Mouse (Mus musculus) forebrain, embryonic 12.5 days (tissue): ENCODE measurements around the gene Zbtb41. TPM values are rescaled to one million over a fixed set of nuclear protein-coding genes. Genes with fewer than 3 reads are reported as not detected.

ENCODE experiments used
- ATAC-seq: fragments of 200-750 bp; cut with Nextera tagmentation; 2 replicates; pipeline ENCODE4 v1.8.0; 2017; ENCODE audit warnings: moderate TSS enrichment; ENCODE audit not compliant: low FRiP score
- H3K27ac ChIP-seq: fragments of 300-500 bp; sonication (generic); 2 replicates; pipeline ENCODE4 v1.5.1; 2016; ENCODE audit warnings: mild to moderate bottlenecking
- H3K27me3 ChIP-seq: fragments of 300-500 bp; sonication (generic); 2 replicates; pipeline ENCODE4 v1.6.1; 2016; ENCODE audit warnings: mild to moderate bottlenecking
- H3K36me3 ChIP-seq: fragments of 300-500 bp; sonication (generic); replicated peaks from 2 replicates; pipeline ENCODE4 v1.6.1; 2016; ENCODE audit warnings: mild to moderate bottlenecking
- H3K4me1 ChIP-seq: fragments of 300-500 bp; sonication (generic); 2 replicates; pipeline ENCODE4 v1.6.1; 2016
- H3K4me2 ChIP-seq: fragments of 300-500 bp; sonication (generic); 2 replicates; pipeline ENCODE4 v1.6.1; 2016; ENCODE audit warnings: mild to moderate bottlenecking, moderate library complexity
- H3K4me3 ChIP-seq: fragments of 300-500 bp; sonication (generic); replicated peaks from 2 replicates; pipeline ENCODE4 v1.5.1; 2016; ENCODE audit warnings: mild to moderate bottlenecking
- H3K9ac ChIP-seq: fragments of 300-500 bp; sonication (generic); 2 replicates; pipeline ENCODE4 v1.6.1; 2016; ENCODE audit warnings: mild to moderate bottlenecking
- H3K9me3 ChIP-seq: fragments of 300-500 bp; sonication (generic); 2 replicates; pipeline ENCODE4 v1.6.1; 2016
- WGBS: fragments of 180-500 bp; shearing (Covaris S2); methylation state at CpG from one replicate; pipeline ENCODE4 v1.1.7; 2016; 5-methylcytosine and 5-hydroxymethylcytosine counted together
- polyA plus RNA-seq: library from polyadenylated mRNA; unstranded; fragments of >200 nt; fragmentation: Nextera tagmentation; extraction: Ambion mirVana; gene quantifications from 2 replicates; pipeline ENCODE4 v1.2.1, GENCODE M21; 2016

The Zbtb41 gene
- polyA plus RNA-seq, 1 experiment from 2014 or later = 26.2 TPM

DNA sequence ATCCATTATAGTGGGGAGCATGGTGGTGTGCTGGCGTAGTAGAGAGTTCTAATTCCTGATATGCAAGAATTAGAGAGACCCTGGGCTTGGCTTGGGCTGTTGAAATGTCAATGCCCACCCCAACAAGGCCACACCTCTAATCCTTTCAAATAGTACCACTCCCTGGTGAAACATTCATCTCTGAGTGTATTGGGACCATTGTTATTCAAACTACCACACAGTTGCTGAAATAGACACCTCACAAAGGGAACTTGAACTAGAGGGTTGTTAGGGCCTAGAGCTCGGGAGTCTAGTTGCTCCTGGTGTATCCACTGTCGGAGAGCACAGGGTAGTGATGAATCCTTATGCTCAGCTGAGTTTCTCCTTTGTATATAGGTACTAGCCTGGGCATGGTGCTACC is 72.5 kb downstream of the Zbtb41 start:
- 69% methylated on average over 3 of the region's 3 CpGs for WGBS
- Histone ChIP-seq H3K4me2 (no peak overlapping the region), H3K4me1 (no peaks in the 10 kb centered on the region), H3K9ac (no peak overlapping the region), H3K27ac (no peak overlapping the region), H3K36me3 (peaks cover 42% of the 10 kb centered on the region), H3K4me3 (no peak overlapping the region), H3K27me3 (no peaks in the 10 kb centered on the region), H3K9me3 (no peaks in the 10 kb centered on the region)
- no peak for ATAC-seq

DNA sequence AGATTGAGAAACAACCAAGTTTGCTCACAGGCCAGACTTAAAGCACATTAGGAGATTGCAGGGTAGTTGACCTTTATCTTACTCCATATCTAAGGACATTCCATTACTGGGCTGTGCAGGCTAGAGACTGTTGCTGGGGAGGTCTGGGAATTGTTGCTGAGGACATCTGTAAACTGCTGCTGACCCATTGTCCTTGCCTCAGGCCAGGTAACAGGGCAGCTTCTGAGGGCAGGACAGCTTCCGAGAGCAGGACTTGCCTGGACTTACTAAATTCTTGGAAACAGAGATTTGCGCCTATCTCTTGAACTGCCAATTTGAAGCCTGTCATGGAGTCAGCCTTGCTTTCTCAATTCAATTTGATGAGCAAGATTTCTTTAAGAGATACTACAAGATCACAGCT is 73.3 kb downstream of the Zbtb41 start:
- Histone ChIP-seq H3K27me3 (no peaks in the 10 kb centered on the region), H3K4me3 (no peak overlapping the region), H3K36me3 (peaks cover 35% of the 10 kb centered on the region), H3K27ac (no peak overlapping the region), H3K4me1 (no peaks in the 10 kb centered on the region), H3K9me3 (no peaks in the 10 kb centered on the region), H3K4me2 (no peak overlapping the region), H3K9ac (no peak overlapping the region)
- ATAC-seq = no peak
- WGBS = 93% methylated on average over 2 of the region's 2 CpGs

DNA sequence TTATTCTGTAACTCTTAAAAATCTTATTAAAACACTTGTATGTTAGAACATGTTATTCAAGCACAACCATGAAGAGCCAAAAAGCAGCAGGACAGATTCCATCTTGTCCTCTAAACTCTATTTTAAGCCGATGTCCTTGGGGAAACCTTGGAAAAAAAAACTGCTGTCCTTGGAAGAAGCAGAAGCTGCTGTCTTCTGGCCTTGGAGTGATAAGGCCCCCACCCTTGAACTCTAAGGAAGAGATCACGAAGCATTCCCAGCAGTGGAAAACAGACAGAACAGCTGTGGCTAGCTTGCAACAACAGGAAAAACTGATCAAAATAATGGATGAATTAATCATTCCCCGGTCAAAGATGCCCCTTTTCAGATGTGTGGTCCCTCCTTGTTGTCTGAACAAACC is 74.1 kb downstream of the Zbtb41 start:
- H3K4me1 ChIP-seq = no peaks in the 10 kb centered on the region
- H3K4me3 ChIP-seq = no peak overlapping the region
- H3K27me3 ChIP-seq = no peaks in the 10 kb centered on the region
- peaks cover 29% of the 10 kb centered on the region for H3K36me3 ChIP-seq
- H3K27ac ChIP-seq = no peak overlapping the region
- H3K4me2 ChIP-seq = no peak overlapping the region
- no peaks in the 10 kb centered on the region for H3K9me3 ChIP-seq
- WGBS = 93% methylated on average over 3 of the region's 3 CpGs
- H3K9ac ChIP-seq = no peak overlapping the region
- no peak for ATAC-seq

DNA sequence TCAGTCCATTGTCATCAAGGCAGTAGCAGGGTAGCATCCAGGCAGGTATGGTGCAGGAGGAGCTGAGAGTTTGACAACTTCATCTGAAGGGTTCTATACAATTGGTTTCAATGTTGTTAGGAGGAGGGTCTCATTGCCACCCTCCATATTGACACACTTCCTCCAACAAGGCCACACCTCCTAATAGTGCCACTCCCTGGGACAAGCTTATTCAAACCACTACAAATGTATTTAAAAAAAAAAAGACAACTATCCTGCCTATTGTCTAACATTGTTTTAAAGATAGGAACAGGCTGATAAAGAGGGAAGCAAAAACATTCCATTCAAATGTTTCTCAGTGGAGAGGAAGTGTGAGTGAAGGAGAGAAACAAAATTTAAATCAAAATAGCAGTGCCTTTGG is 77.7 kb downstream of the Zbtb41 start:
- Histone ChIP-seq H3K4me1 (no peaks in the 10 kb centered on the region), H3K27me3 (no peaks in the 10 kb centered on the region)

DNA sequence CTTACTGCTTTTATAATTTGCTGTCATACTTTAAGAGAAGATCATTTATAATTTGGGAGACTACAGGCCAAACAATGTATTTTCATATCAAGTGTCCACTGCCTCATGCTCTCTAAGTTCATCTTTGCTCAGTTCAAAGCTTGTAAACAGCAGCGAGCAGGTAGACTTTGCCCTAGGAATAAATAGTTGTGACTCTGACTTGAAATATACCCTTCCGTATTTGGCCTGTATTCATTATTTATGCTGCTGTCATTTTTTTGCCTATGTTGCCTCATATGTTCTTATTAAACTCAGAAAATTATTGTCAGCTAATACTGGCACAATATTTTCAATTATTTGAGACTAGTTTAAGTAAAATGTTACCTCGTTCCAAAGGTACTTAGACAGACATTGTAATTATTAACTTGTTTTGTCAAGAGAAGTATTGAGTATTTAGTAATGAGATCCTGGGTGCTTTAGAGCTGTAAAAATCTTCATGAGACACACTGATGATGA is 79.2 kb downstream of the Zbtb41 start, which contains the start of gene F13b:
Gene F13b, plus strand, starts transcription at position 445 of the 495 bp plus-strand sequence.
- no peak within 1 kb of the TSS for H3K4me2 ChIP-seq
- H3K4me1 ChIP-seq = no peaks in the 10 kb centered on the region
- no peaks in the 10 kb centered on the region for H3K9me3 ChIP-seq
- no peak for ATAC-seq
- WGBS = 92% methylated on average over 3 of the region's 3 CpGs
- H3K4me3 ChIP-seq = no peak within 1 kb of the TSS
- no peaks in the 10 kb centered on the region for H3K36me3 ChIP-seq
- H3K9ac ChIP-seq = no peak within 1 kb of the TSS
- H3K27me3 ChIP-seq = no peaks in the 10 kb centered on the region
- no peak within 1 kb of the TSS for H3K27ac ChIP-seq

More for the DNA sequence above, 77.7 kb downstream of the Zbtb41 start:
- H3K9me3 ChIP-seq = no peaks in the 10 kb centered on the region
- no peak overlapping the region for H3K9ac ChIP-seq
- H3K27ac ChIP-seq = no peak overlapping the region
- no peak for ATAC-seq
- no peak overlapping the region for H3K4me2 ChIP-seq
- H3K4me3 ChIP-seq = no peak overlapping the region
- peaks cover 1% of the 10 kb centered on the region for H3K36me3 ChIP-seq

Other genes with a start within 250 kb of the Zbtb41 start
- 2.6 and 3.1 TPM in 2 replicates for gene Crb1, start 45.2 kb upstream of the Zbtb41 start, polyA plus RNA-seq
- gene Aspm, start 32.5 kb downstream of the Zbtb41 start, polyA plus RNA-seq = 34.0 and 35.4 TPM in 2 replicates
- not detected in 2 replicates for gene F13b, start 79.4 kb downstream of the Zbtb41 start, polyA plus RNA-seq
- not detected in 2 replicates for gene Cfhr1, start 138.0 kb downstream of the Zbtb41 start, polyA plus RNA-seq